Mouse (Mus musculus): Measurements from ENCODE around the gene Krt33a.

DNA sequence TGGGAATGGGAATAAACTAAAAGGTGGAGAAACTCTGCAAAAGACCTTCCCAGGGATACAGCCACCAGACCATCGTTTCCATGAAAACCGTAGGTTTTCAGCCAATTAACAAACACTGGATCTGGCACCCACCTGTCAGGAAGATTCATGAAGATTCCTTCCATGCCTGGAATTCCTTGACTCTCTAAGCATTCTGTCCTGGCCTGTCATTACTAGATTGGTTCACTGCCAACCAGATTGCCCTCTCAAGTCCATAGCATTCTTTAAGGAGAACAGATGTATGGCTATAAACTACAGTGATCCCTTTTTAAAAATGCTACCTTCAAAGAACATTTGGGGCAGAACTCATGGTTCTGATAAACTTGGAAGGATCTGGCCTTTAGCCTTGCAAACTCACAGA lies 50.1 kb downstream of the Krt33a start:
- no peak for TF ChIP-seq CTCF (IDR thresholded peaks at IDR 0.05; ENCODE audit: low read depth, low read length)
- no peak for TF ChIP-seq GATA2 (IDR thresholded peaks at IDR 0.05; ENCODE audit: borderline replicate concordance, low read depth, low read length)
